Mouse (Mus musculus): ENCODE results near the gene D10Jhu81e. TPM values are rescaled to one million over a fixed set of nuclear protein-coding genes. Genes with fewer than 3 reads are reported as not detected.

The D10Jhu81e gene
- polyA plus RNA-seq, 1 experiment, result 105 TPM

- DNase-seq, result peak; percentile 40
- H3K4me3 ChIP-seq (replicated peaks; ENCODE audit: extremely low read depth, low read depth, low read length), result no peak overlapping the region
- peaks cover 15% of the 10 kb centered on the region for H3K4me1 ChIP-seq (ENCODE audit: control insufficient read depth, insufficient read depth, low read length)
- WGBS, result 14% methylated on average over 14 of the region's 14 CpGs
- TF ChIP-seq CTCF (IDR thresholded peaks at IDR 0.05; ENCODE audit: insufficient read depth, low read length), result no peak
- no peak for TF ChIP-seq POLR2A (IDR thresholded peaks at IDR 0.05; ENCODE audit: borderline replicate concordance, extremely low read depth, low read depth, low read length)
Observed at GRCm38 (mm10) chr10:78138812-78139523, 30.6 kb downstream of the D10Jhu81e start.

- 80% methylated on average over 3 of the region's 3 CpGs for WGBS
- DNase-seq, result no peak
- Histone ChIP-seq H3K4me3 (replicated peaks; ENCODE audit: extremely low read depth, low read depth, low read length) (no peak overlapping the region), H3K4me1 (ENCODE audit: control insufficient read depth, insufficient read depth, low read length) (peaks cover 15% of the 10 kb centered on the region)
- TF ChIP-seq POLR2A (IDR thresholded peaks at IDR 0.05; ENCODE audit: borderline replicate concordance, extremely low read depth, low read depth, low read length) (no peak), CTCF (IDR thresholded peaks at IDR 0.05; ENCODE audit: insufficient read depth, low read length) (no peak)
Observed at GRCm38 (mm10) chr10:78137191-78137590, 32.4 kb downstream of the D10Jhu81e start.

- WGBS, result 65% methylated on average over 5 of the region's 5 CpGs
- DNase-seq, result no peak
- Histone ChIP-seq H3K4me3 (replicated peaks; ENCODE audit: extremely low read depth, low read depth, low read length) (no peak overlapping the region), H3K4me1 (ENCODE audit: control insufficient read depth, insufficient read depth, low read length) (peaks cover 15% of the 10 kb centered on the region)
- TF ChIP-seq CTCF (IDR thresholded peaks at IDR 0.05; ENCODE audit: insufficient read depth, low read length), result no peak
- no peak for TF ChIP-seq POLR2A (IDR thresholded peaks at IDR 0.05; ENCODE audit: borderline replicate concordance, extremely low read depth, low read depth, low read length)
Observed at GRCm38 (mm10) chr10:78135947-78136346, 33.6 kb downstream of the D10Jhu81e start.

GRCm38 (mm10) chr10:78134975-78135798, 34.4 kb downstream of the D10Jhu81e start:
- no peak for DNase-seq
- 20% methylated on average over 14 of the region's 14 CpGs for WGBS
- Histone ChIP-seq H3K4me1 (ENCODE audit: control insufficient read depth, insufficient read depth, low read length) (peaks cover 16% of the 10 kb centered on the region), H3K4me3 (replicated peaks; ENCODE audit: extremely low read depth, low read depth, low read length) (no peak overlapping the region)
- TF ChIP-seq POLR2A (IDR thresholded peaks at IDR 0.05; ENCODE audit: borderline replicate concordance, extremely low read depth, low read depth, low read length), result no peak
- TF ChIP-seq CTCF (IDR thresholded peaks at IDR 0.05; ENCODE audit: insufficient read depth, low read length), result no peak

GRCm38 (mm10) chr10:78134400-78134799, 35.2 kb downstream of the D10Jhu81e start:
- WGBS, result 53% methylated on average over 4 of the region's 4 CpGs
- H3K4me3 ChIP-seq (replicated peaks; ENCODE audit: extremely low read depth, low read depth, low read length), result no peak overlapping the region
- no peak for TF ChIP-seq CTCF (IDR thresholded peaks at IDR 0.05; ENCODE audit: insufficient read depth, low read length)
- no peak for TF ChIP-seq POLR2A (IDR thresholded peaks at IDR 0.05; ENCODE audit: borderline replicate concordance, extremely low read depth, low read depth, low read length)
- no peak for DNase-seq
- H3K4me1 ChIP-seq (ENCODE audit: control insufficient read depth, insufficient read depth, low read length), result peaks cover 19% of the 10 kb centered on the region

GRCm38 (mm10) chr10:78129998-78130397, 39.6 kb downstream of the D10Jhu81e start:
- H3K4me1 ChIP-seq (ENCODE audit: control insufficient read depth, insufficient read depth, low read length), result peaks cover 10% of the 10 kb centered on the region
- DNase-seq, result no peak
- no peak overlapping the region for H3K4me3 ChIP-seq (replicated peaks; ENCODE audit: extremely low read depth, low read depth, low read length)
- TF ChIP-seq CTCF (IDR thresholded peaks at IDR 0.05; ENCODE audit: insufficient read depth, low read length) (no peak), POLR2A (IDR thresholded peaks at IDR 0.05; ENCODE audit: borderline replicate concordance, extremely low read depth, low read depth, low read length) (no peak)
- 57% methylated on average over 4 of the region's 4 CpGs for WGBS

GRCm38 (mm10) chr10:78129423-78129822, 40.2 kb downstream of the D10Jhu81e start:
- WGBS, result 51% methylated on average over 11 of the region's 11 CpGs
- H3K4me1 ChIP-seq (ENCODE audit: control insufficient read depth, insufficient read depth, low read length), result peaks cover 6% of the 10 kb centered on the region
- H3K4me3 ChIP-seq (replicated peaks; ENCODE audit: extremely low read depth, low read depth, low read length), result no peak overlapping the region
- no peak for TF ChIP-seq POLR2A (IDR thresholded peaks at IDR 0.05; ENCODE audit: borderline replicate concordance, extremely low read depth, low read depth, low read length)
- TF ChIP-seq CTCF (IDR thresholded peaks at IDR 0.05; ENCODE audit: insufficient read depth, low read length), result no peak
- no peak for DNase-seq

GRCm38 (mm10) chr10:78128647-78129046, 40.9 kb downstream of the D10Jhu81e start:
- Histone ChIP-seq H3K4me1 (ENCODE audit: control insufficient read depth, insufficient read depth, low read length) (0 out of 2 replicates have a peak, but pooled peaks cover 4% of the 10 kb centered on the region), H3K4me3 (replicated peaks; ENCODE audit: extremely low read depth, low read depth, low read length) (no peak overlapping the region)
- TF ChIP-seq CTCF (IDR thresholded peaks at IDR 0.05; ENCODE audit: insufficient read depth, low read length) (no peak), POLR2A (IDR thresholded peaks at IDR 0.05; ENCODE audit: borderline replicate concordance, extremely low read depth, low read depth, low read length) (no peak)
- 78% methylated on average over 2 of the region's 2 CpGs for WGBS
- no peak for DNase-seq

- Histone ChIP-seq H3K4me3 (replicated peaks; ENCODE audit: extremely low read depth, low read depth, low read length) (no peak overlapping the region), H3K4me1 (ENCODE audit: control insufficient read depth, insufficient read depth, low read length) (0 out of 2 replicates have a peak, but pooled peaks cover 4% of the 10 kb centered on the region)
- 67% methylated on average over 1 of the region's 1 CpGs for WGBS
- DNase-seq, result no peak
- TF ChIP-seq CTCF (IDR thresholded peaks at IDR 0.05; ENCODE audit: insufficient read depth, low read length), result no peak
Observed at GRCm38 (mm10) chr10:78127931-78128330, 41.7 kb downstream of the D10Jhu81e start.
